Mouse (Mus musculus): Measurements from ENCODE around the gene Cdc42. TPM values are rescaled to one million over a fixed set of nuclear protein-coding genes. Genes with fewer than 3 reads are reported as not detected.
A peak's percentile ranks its signal among the peaks of the same experiment; 100 is the strongest.

The Cdc42 gene
- polyA plus RNA-seq, 1 experiment from 2014 or later = 528 TPM

DNA sequence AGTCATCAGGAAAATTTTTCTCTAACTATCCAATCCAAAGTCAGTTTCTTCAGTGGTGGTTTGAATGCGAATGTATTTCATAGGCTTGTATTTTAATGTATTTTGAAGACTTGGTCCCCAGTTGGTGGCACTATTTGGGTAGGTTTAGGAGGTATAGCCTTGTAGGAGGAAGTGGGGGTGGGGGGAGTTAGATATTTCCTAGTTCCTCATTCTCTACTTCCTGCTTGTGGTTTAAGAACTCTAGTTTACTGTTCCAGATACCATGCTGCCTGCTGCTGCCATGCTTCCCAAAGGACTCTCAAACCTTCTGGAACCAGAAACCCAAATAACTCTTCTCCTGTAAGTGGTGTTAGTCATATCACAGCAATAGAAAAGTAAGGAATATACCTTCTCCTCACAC lies 11.7 kb downstream of the Cdc42 start:
- Histone ChIP-seq H3K36me3 (peaks cover 28% of the 10 kb centered on the region), H3K9ac (no peak overlapping the region), H3K4me2 (no peak overlapping the region), H3K4me3 (no peak overlapping the region), H3K27ac (ENCODE audit: poor library complexity, severe bottlenecking) (no peak overlapping the region), H3K27me3 (replicated peaks) (no peaks in the 10 kb centered on the region), H3K4me1 (replicated peaks) (peaks cover 28% of the 10 kb centered on the region), H3K9me3 (replicated peaks) (no peaks in the 10 kb centered on the region)
- WGBS = 88% methylated on average over 1 of the region's 1 CpGs
- ATAC-seq (ENCODE audit: insufficient number of reproducible peaks, low FRiP score) = no peak

DNA sequence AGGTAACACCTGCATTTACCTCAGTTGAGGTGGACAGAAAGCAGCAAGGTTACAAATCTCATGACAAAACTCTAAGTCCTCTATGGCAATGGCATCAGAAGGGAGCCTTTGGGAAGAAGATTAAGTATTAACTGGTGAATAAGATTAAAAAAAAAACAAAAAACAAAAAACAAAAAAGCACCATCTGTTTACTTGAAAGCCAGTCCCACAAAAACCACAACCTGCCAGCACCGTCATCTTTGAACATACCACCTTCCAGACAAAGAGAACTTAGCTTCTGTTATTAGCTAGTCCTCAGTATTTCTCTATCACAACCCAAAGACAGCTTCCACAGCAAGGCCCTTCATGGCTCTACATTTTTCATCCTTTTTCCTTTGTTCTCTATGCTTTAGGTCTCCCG lies 12.4 kb downstream of the Cdc42 start:
- no peak for ATAC-seq (ENCODE audit: insufficient number of reproducible peaks, low FRiP score)
- no peak overlapping the region for H3K4me2 ChIP-seq
- H3K27me3 ChIP-seq (replicated peaks) = no peaks in the 10 kb centered on the region
- WGBS = 88% methylated on average over 2 of the region's 2 CpGs
- H3K9ac ChIP-seq = no peak overlapping the region
- no peak overlapping the region for H3K4me3 ChIP-seq
- H3K36me3 ChIP-seq = peaks cover 21% of the 10 kb centered on the region
- peaks cover 30% of the 10 kb centered on the region for H3K4me1 ChIP-seq (replicated peaks)
- no peaks in the 10 kb centered on the region for H3K9me3 ChIP-seq (replicated peaks)
- no peak overlapping the region for H3K27ac ChIP-seq (ENCODE audit: poor library complexity, severe bottlenecking)

DNA sequence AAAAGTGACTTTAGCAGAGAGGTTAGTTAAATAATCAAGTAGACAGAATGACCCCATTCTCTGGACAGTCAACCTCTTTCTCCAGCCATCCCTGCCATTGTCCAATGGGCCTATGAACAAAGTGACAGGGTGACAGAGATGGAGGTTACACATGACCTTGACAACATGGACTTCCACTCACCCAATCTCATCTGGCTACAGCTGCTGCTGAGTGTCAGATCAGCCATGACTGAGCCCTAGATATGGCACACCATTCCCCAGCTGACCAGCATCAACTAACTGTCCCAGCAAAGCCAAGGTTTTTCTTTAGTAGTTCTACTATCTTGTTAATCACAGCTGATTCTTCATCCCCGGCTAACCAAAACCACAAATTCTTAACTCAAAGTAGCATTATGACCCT lies 14.7 kb downstream of the Cdc42 start:
- H3K27ac ChIP-seq (ENCODE audit: poor library complexity, severe bottlenecking) = no peak overlapping the region
- no peak for ATAC-seq (ENCODE audit: insufficient number of reproducible peaks, low FRiP score)
- H3K4me3 ChIP-seq = no peak overlapping the region
- H3K4me2 ChIP-seq = no peak overlapping the region
- 78% methylated on average over 1 of the region's 1 CpGs for WGBS
- H3K36me3 ChIP-seq = peaks cover 21% of the 10 kb centered on the region; the same call in 1 of the 2 replicates
- H3K9me3 ChIP-seq (replicated peaks) = no peaks in the 10 kb centered on the region
- no peak overlapping the region for H3K9ac ChIP-seq
- no peaks in the 10 kb centered on the region for H3K27me3 ChIP-seq (replicated peaks)
- H3K4me1 ChIP-seq (replicated peaks) = peaks cover 43% of the 10 kb centered on the region

DNA sequence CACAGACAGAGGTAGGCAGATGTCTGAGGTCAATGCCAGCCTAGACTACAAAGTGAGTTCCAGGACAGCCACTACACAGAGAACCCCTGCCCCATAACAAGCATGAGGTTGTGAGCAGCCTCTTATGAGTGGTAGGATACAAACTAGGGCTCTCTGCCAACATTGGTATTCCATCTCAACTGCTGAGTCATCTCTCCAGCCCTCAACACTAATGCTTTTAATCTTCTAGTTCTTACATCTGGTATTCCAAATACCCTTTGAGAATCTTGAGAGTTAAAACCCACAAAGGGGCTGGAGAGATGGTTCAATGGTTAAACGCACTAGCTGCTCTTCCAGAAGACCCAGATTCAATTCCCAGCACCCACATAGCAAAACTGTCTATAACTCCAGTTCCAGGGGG lies 18.1 kb downstream of the Cdc42 start:
- 77% methylated on average over 1 of the region's 1 CpGs for WGBS
- no peak overlapping the region for H3K4me3 ChIP-seq
- no peak overlapping the region for H3K27ac ChIP-seq (ENCODE audit: poor library complexity, severe bottlenecking)
- H3K27me3 ChIP-seq (replicated peaks) = no peaks in the 10 kb centered on the region
- H3K4me2 ChIP-seq = no peak overlapping the region
- no peak overlapping the region for H3K9ac ChIP-seq
- H3K36me3 ChIP-seq = peaks cover 14% of the 10 kb centered on the region
- no peaks in the 10 kb centered on the region for H3K9me3 ChIP-seq (replicated peaks)
- H3K4me1 ChIP-seq (replicated peaks) = peaks cover 49% of the 10 kb centered on the region
- ATAC-seq (ENCODE audit: insufficient number of reproducible peaks, low FRiP score) = no peak

DNA sequence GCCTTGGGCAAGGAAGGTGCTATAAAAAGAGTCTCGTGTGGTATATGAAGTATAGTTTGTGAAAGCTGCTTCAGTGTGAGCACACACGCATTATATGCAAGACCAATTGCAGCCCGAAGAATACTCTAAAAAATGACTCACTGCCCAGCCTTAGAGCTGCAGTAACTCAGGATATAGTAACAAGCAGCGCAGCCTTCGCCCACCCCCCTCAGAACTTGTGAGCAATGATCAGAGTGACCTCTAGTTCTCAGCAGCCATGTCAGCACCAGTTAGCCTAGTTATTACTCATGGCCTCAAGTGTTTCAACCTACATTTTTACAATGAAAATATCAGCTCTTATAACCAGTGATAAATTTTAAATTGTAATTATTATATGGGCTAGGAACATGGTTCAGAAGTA lies 21.1 kb downstream of the Cdc42 start:
- Histone ChIP-seq H3K9ac (no peak overlapping the region), H3K27me3 (replicated peaks) (no peaks in the 10 kb centered on the region), H3K36me3 (peaks cover 39% of the 10 kb centered on the region), H3K27ac (ENCODE audit: poor library complexity, severe bottlenecking) (no peak overlapping the region), H3K4me3 (no peak overlapping the region), H3K4me2 (no peak overlapping the region), H3K9me3 (replicated peaks) (no peaks in the 10 kb centered on the region), H3K4me1 (replicated peaks) (peaks cover 38% of the 10 kb centered on the region)
- 74% methylated on average over 5 of the region's 5 CpGs for WGBS
- ATAC-seq (ENCODE audit: insufficient number of reproducible peaks, low FRiP score) = no peak

DNA sequence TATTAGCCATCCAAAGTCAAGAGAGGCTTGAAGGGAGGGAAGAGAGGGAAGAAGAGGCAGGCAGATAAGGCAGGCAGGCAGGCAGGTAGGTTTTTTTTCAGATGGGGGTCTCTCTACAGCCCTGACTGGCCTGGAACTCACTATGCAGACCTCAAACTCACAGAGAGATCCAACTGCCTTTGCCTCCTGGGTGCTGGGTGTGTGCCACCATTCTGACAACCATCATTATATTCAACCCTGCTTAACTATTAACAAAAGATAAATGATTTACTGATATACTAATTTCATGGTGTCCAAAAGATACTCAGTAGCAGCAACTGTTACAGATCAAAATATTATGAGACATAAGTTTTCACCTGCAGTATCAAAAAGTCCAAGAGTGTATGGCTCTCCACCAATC lies 25.5 kb downstream of the Cdc42 start:
- Histone ChIP-seq H3K9me3 (replicated peaks) (no peaks in the 10 kb centered on the region), H3K4me3 (no peak overlapping the region), H3K27ac (ENCODE audit: poor library complexity, severe bottlenecking) (no peak overlapping the region), H3K27me3 (replicated peaks) (no peaks in the 10 kb centered on the region), H3K9ac (no peak overlapping the region), H3K4me1 (replicated peaks) (peaks cover 9% of the 10 kb centered on the region), H3K4me2 (no peak overlapping the region), H3K36me3 (peaks cover 69% of the 10 kb centered on the region)
- ATAC-seq (ENCODE audit: insufficient number of reproducible peaks, low FRiP score) = no peak

DNA sequence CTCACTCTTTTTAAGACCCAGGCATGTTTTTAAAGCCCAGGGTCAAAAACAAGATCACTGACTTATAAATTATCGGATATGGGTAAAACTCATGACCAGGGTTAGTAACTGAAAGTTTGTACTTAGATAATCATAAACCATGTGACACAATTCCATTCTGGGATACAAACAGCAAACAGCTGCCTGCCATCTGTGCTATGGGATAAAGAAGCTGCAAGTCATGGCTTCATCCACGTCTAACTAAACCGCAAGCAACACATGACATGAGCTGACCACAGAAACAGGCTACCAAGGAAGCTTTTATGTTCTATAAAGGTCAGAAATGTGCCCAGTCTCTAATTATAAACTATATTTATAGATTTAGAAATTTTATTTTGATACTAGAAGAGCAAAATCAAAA lies 31.0 kb downstream of the Cdc42 start:
- H3K4me1 ChIP-seq (replicated peaks) = 0 out of 2 replicates have a peak, but pooled peaks cover 2% of the 10 kb centered on the region
- H3K27ac ChIP-seq (ENCODE audit: poor library complexity, severe bottlenecking) = no peak overlapping the region
- no peaks in the 10 kb centered on the region for H3K9me3 ChIP-seq (replicated peaks)
- no peak overlapping the region for H3K9ac ChIP-seq
- peaks cover 68% of the 10 kb centered on the region for H3K36me3 ChIP-seq
- 87% methylated on average over 3 of the region's 3 CpGs for WGBS
- no peak overlapping the region for H3K4me3 ChIP-seq
- no peak for ATAC-seq (ENCODE audit: insufficient number of reproducible peaks, low FRiP score)
- no peaks in the 10 kb centered on the region for H3K27me3 ChIP-seq (replicated peaks)
- H3K4me2 ChIP-seq = no peak overlapping the region

DNA sequence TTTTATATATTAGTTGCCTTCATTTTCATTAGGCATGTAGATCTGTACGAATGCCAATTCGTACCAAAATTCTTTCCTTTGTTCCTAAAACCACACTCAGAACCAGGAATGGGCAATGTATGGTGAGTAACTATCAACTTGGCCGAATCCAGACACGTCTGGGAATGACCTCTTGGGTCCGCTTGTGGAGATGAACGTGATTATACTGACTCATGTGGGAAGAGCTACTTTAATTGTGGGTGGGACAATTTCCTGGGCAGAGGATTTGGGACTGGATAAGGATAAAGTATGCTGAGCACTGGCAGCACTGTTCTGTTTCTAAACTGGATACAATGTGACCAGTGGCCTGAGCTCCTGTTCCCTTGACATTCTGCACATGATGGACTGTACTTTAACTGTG lies 32.6 kb downstream of the Cdc42 start:
- Histone ChIP-seq H3K36me3 (peaks cover 75% of the 10 kb centered on the region), H3K9me3 (replicated peaks) (no peaks in the 10 kb centered on the region), H3K27ac (ENCODE audit: poor library complexity, severe bottlenecking) (no peak overlapping the region), H3K4me3 (no peak overlapping the region), H3K4me2 (no peak overlapping the region), H3K27me3 (replicated peaks) (no peaks in the 10 kb centered on the region), H3K4me1 (replicated peaks) (0 out of 2 replicates have a peak, but pooled peaks cover 2% of the 10 kb centered on the region), H3K9ac (no peak overlapping the region)
- WGBS = 85% methylated on average over 6 of the region's 6 CpGs
- no peak for ATAC-seq (ENCODE audit: insufficient number of reproducible peaks, low FRiP score)

DNA sequence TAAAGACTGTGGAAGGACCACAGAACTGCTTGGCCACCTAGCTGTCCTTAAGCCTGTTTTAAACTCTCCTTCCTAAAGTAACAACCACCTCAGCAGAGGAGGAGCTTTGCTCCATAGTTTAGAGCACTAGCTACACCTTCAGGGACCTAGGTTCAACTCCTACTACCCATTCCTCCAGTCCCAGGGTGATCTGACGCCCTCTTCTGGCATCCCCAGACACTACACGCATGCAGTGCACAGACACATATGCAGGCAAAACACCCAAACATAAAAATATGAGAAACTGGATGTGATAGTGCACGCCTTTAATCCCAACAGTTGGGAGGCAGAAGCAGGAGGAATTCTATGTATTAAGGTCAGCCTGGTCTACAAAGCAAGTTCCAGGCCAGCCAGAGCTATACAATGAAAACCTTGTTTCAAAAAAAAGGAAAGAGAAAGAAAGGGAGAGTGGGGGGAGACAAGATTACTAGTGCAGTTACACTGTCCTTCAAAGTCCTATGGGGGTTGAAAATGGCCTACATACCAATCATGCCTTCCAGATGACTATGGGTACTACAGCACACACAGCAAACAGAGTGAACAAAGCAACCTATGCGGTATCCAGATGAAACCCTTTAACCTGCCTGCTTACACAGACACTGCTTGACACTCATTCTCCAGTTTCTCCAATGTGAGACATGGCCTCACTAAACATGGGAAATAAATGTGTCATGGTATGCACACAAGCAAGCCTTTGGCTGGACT lies 41.3 kb downstream of the Cdc42 start:
- H3K36me3 ChIP-seq = peaks cover 36% of the 10 kb centered on the region
- no peak overlapping the region for H3K4me3 ChIP-seq
- 0 out of 2 replicates have a peak overlapping the region, but pooled peaks have one; percentile 9 for H3K4me2 ChIP-seq
- H3K9me3 ChIP-seq (replicated peaks) = no peaks in the 10 kb centered on the region
- H3K4me1 ChIP-seq (replicated peaks) = peaks cover 43% of the 10 kb centered on the region
- no peaks in the 10 kb centered on the region for H3K27me3 ChIP-seq (replicated peaks)
- H3K27ac ChIP-seq (ENCODE audit: poor library complexity, severe bottlenecking) = peak overlapping the region; percentile 82
- WGBS = 64% methylated on average over 4 of the region's 4 CpGs
- no peak overlapping the region for H3K9ac ChIP-seq
- ATAC-seq (ENCODE audit: insufficient number of reproducible peaks, low FRiP score) = no peak

DNA sequence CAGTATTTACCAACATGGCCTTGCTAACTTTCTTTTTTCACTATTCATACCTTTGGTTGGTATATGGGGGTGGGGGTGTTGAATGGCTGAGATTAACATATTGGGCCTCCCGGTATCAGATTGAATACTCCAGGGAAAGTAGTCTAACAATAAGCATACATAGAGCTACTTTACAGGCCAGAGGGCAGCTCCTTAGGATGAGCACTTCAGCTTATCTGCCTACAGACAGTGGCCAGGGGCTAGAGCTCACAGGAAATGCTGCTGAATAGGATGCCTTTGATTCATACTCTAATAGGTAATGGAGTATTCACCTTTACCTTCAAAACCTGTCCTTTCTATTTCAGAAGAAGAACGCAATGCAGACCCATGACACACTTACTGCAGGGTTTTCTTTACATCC lies 42.5 kb downstream of the Cdc42 start:
- no peak overlapping the region for H3K9ac ChIP-seq

DNA sequence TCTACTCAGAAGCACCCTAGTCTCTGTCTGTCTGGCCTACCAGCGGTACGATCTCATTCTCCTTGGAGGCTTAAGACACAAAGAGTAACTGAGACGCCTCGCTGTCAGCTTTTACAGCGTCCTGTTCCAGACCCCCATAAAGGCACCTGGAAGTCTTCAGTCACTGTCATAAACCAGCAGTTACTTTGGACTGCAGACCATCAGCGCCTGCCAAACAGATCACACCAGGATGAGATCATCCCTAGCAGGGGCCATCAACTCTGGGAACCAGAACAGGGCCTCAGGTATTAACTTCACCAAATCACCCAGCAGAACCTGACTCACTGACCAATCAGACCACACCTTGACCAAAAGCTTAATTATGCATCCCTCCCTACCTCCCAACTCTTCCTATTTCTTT lies 43.0 kb downstream of the Cdc42 start:
- H3K27ac ChIP-seq (ENCODE audit: poor library complexity, severe bottlenecking) = no peak overlapping the region
- H3K27me3 ChIP-seq (replicated peaks) = no peaks in the 10 kb centered on the region
- no peak overlapping the region for H3K9ac ChIP-seq
- ATAC-seq (ENCODE audit: insufficient number of reproducible peaks, low FRiP score) = no peak
- no peak overlapping the region for H3K4me2 ChIP-seq
- 50% methylated on average over 6 of the region's 6 CpGs for WGBS
- peaks cover 27% of the 10 kb centered on the region for H3K36me3 ChIP-seq
- H3K4me3 ChIP-seq = no peak overlapping the region
- H3K9me3 ChIP-seq (replicated peaks) = no peaks in the 10 kb centered on the region
- H3K4me1 ChIP-seq (replicated peaks) = peaks cover 43% of the 10 kb centered on the region

More for the DNA sequence above, 42.5 kb downstream of the Cdc42 start:
- no peak overlapping the region for H3K4me3 ChIP-seq
- peaks cover 31% of the 10 kb centered on the region for H3K36me3 ChIP-seq
- no peaks in the 10 kb centered on the region for H3K27me3 ChIP-seq (replicated peaks)
- H3K4me2 ChIP-seq = no peak overlapping the region
- no peak overlapping the region for H3K27ac ChIP-seq (ENCODE audit: poor library complexity, severe bottlenecking)
- H3K4me1 ChIP-seq (replicated peaks) = peaks cover 43% of the 10 kb centered on the region
- no peaks in the 10 kb centered on the region for H3K9me3 ChIP-seq (replicated peaks)
- no peak for ATAC-seq (ENCODE audit: insufficient number of reproducible peaks, low FRiP score)
- 82% methylated on average over 2 of the region's 2 CpGs for WGBS

DNA sequence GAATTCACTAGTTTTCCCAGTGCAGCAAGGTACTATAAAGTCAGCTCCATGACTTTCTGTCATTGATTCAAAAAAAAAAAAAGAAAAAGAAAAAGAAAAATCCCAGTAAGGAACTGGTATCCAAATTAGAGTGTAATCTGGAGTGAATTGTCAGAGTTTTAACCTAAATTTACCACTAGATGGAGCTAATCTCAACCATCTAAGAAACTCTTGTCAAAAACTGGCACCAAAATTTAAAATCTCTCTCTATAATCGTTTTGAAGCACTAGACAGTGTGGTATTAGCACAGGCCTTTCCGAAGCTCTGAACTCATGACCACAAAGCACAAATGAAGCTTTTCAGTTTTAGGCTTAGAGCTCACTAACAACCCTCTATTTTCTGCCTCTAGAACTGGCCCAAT lies 44.0 kb downstream of the Cdc42 start:
- H3K27ac ChIP-seq (ENCODE audit: poor library complexity, severe bottlenecking) = no peak overlapping the region
- no peak overlapping the region for H3K9ac ChIP-seq
- no peaks in the 10 kb centered on the region for H3K27me3 ChIP-seq (replicated peaks)
- no peak overlapping the region for H3K4me3 ChIP-seq
- no peak overlapping the region for H3K4me2 ChIP-seq
- WGBS = 69% methylated on average over 2 of the region's 2 CpGs
- H3K9me3 ChIP-seq (replicated peaks) = no peaks in the 10 kb centered on the region
- H3K4me1 ChIP-seq (replicated peaks) = peaks cover 43% of the 10 kb centered on the region
- no peak for ATAC-seq (ENCODE audit: insufficient number of reproducible peaks, low FRiP score)
- peaks cover 17% of the 10 kb centered on the region for H3K36me3 ChIP-seq
